Mouse (Mus musculus) c-Kit-negative CD71-positive TER-119-positive erythroid progenitor cells, embryonic 14.5 days (primary cell): ENCODE results near the gene Krtap16-3.

Experiments
- DNase-seq: peaks from one replicate; pipeline ENCODE4 v3.0.0-alpha.2; 2013; ENCODE audit warnings: low read depth, low spot score

The Krtap16-3 gene

DNA sequence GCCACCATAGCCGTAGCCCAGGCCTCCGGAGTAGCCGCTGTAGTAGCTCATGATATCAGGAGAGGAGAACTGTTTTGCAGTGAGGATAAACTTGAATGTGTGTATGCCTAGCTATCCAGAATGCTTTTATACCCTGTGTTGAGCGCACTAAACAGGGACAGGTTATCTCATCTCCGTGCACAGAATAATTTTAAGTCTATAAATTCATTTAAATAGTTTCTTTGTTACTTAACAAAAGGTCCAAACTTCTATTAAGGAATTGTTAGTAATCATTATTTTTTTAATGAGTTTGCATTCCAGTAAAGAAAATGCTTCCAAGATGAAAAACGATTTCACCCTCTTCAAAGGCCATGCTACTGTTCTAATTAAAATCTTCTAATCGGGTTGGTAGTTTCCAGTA is at the start of gene Krtap16-3:
TSS of gene Krtap16-3 (minus strand) at position 101 of the 400 bp plus-strand sequence.
- no peak for DNase-seq

DNA sequence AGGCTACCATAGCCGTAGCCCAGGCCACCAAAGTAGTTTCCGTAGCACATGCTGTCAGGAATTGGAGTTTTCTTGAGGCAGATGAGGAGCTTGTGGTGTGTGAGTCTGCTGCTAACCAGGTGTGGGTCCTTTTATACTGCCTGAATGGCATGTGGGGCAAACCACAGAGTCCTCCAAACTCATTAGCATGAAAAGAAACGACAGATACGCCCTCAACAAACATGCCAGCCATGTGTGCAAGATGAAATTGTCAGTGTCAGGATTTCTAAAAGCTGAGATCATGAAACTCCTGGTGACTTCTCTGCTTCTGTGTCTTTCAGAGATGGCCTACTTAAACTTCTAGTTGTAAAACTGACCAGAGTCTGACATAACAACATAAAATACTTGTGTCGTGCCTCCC is 48.0 kb upstream of the Krtap16-3 start, which contains the start of gene Krtap22-2:
TSS of gene Krtap22-2 (minus strand) at position 101 of the 400 bp plus-strand sequence.
- no peak for DNase-seq

DNA sequence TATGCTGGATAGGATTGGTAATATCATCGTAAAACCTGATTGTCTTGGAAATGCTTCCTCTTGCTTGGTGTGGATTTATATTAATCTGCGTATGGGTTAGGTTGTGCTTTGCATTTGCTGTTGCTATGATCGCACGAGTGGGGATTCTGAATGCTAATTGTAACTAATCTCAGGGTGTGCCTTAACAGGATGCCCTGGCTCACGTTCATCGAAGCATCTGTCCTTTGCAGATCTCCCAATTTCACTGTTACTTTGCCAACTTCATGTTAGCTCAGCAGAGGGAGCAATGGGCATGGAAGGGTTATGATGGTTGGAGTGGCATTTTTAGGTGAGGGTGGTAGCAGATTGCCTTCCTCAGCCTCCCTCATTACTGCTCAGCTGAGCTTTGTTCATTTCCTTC is 21.6 kb downstream of the Krtap16-3 start:
- no peak for DNase-seq

DNA sequence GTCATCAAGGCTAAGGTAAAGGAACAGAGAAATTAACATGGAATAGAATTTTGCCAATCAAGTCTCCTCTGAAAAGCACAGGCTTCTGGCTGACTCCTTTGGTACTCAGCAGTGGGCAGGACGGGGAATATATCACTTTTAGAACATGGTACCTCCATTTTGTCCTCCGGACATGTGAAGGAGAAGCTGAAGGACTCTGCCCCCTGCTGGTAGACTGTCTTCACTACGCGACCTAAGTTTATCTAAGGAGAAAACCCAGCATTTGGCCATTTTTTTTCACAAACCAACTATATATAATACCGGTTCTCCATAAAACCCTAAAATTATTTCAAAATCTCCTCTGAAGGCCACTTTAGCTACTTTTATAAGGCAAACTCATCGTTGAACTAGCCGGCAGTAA is 24.4 kb downstream of the Krtap16-3 start:
- DNase-seq = peak; percentile 1

DNA sequence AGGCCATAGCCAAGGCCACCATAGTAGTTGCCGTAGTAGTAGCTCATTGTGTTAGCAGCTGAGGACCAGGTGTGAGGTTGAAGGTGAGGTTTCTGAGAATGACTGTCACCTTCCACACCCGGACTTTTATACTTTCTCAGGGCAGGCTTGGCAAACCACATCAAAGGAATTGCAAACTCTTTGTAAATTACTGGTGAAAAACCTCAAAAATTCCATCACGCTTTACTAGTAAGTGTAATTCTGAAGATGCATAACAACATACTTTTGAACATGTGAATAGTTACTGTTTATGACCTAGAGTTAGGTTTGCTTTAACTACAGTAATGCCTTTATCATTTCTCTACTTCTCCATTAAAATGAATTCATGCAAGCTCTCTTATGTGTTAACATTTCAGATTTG is 30.5 kb downstream of the Krtap16-3 start, which contains the start of gene Krtap19-9b:
TSS of gene Krtap19-9b (minus strand) at position 101 of the 400 bp plus-strand sequence.
- no peak for DNase-seq
